Mouse (Mus musculus): ENCODE measurements around the gene Caskin2. TPM values are rescaled to one million over a fixed set of nuclear protein-coding genes. Genes with fewer than 3 reads are reported as not detected.

The Caskin2 gene
- polyA plus RNA-seq, 1 experiment from 2014 or later = 17.2 TPM

GRCm38 (mm10) chr11:115827624-115828023 is 14.2 kb upstream of the Caskin2 start:
- H3K27me3 ChIP-seq = peaks cover 90% of the 10 kb centered on the region

GRCm38 (mm10) chr11:115826487-115826886 is 13.0 kb upstream of the Caskin2 start:
- Histone ChIP-seq H3K27me3 (peaks cover 86% of the 10 kb centered on the region), H3K9me3 (replicated peaks) (no peaks in the 10 kb centered on the region)
- 43% methylated on average over 5 of the region's 5 CpGs for WGBS

More at GRCm38 (mm10) chr11:115827624-115828023, 14.2 kb upstream of the Caskin2 start:
- no peak overlapping the region for H3K4me3 ChIP-seq
- no peak overlapping the region for H3K9ac ChIP-seq
- H3K27ac ChIP-seq = no peak overlapping the region
- no peak for ATAC-seq (ENCODE audit: low FRiP score)
- WGBS = 89% methylated on average over 6 of the region's 6 CpGs
- H3K4me1 ChIP-seq = peaks cover 27% of the 10 kb centered on the region
- no peak overlapping the region for H3K4me2 ChIP-seq (replicated peaks)
- H3K36me3 ChIP-seq = peaks cover 2% of the 10 kb centered on the region; the same call in 1 of the 2 replicates
- H3K9me3 ChIP-seq (replicated peaks) = no peaks in the 10 kb centered on the region

GRCm38 (mm10) chr11:115824813-115825212 is 11.4 kb upstream of the Caskin2 start:
- ATAC-seq (ENCODE audit: low FRiP score) = no peak
- no peaks in the 10 kb centered on the region for H3K9me3 ChIP-seq (replicated peaks)
- peak overlapping the region; percentile 57 for H3K4me3 ChIP-seq
- no peak overlapping the region for H3K9ac ChIP-seq
- H3K27ac ChIP-seq = no peak overlapping the region
- peaks cover 70% of the 10 kb centered on the region for H3K27me3 ChIP-seq
- H3K4me1 ChIP-seq = peaks cover 15% of the 10 kb centered on the region
- H3K36me3 ChIP-seq = peaks cover 31% of the 10 kb centered on the region
- H3K4me2 ChIP-seq (replicated peaks) = peak overlapping the region; percentile 78
- 20% methylated on average over 11 of the region's 11 CpGs for WGBS

More at GRCm38 (mm10) chr11:115826487-115826886, 13.0 kb upstream of the Caskin2 start:
- Histone ChIP-seq H3K4me3 (no peak overlapping the region), H3K27ac (no peak overlapping the region), H3K36me3 (peaks cover 14% of the 10 kb centered on the region), H3K4me1 (peaks cover 22% of the 10 kb centered on the region), H3K4me2 (replicated peaks) (no peak overlapping the region), H3K9ac (no peak overlapping the region)
- ATAC-seq (ENCODE audit: low FRiP score) = no peak

GRCm38 (mm10) chr11:115823774-115824740 is 10.6 kb upstream of the Caskin2 start, which contains the start of gene Llgl2:
Gene Llgl2, plus strand, starts transcription at chr11:115824049.
- Histone ChIP-seq H3K4me3 (peak within 1 kb of the TSS; percentile 57), H3K27me3 (peaks cover 63% of the 10 kb centered on the region), H3K9me3 (replicated peaks) (no peaks in the 10 kb centered on the region), H3K36me3 (peaks cover 35% of the 10 kb centered on the region), H3K4me1 (peaks cover 15% of the 10 kb centered on the region), H3K4me2 (replicated peaks) (peak within 1 kb of the TSS; percentile 78), H3K9ac (peak within 1 kb of the TSS; percentile 51), H3K27ac (no peak within 1 kb of the TSS)
- under 1% methylated on average over 85 of the region's 87 CpGs for WGBS
- ATAC-seq (ENCODE audit: low FRiP score) = peak; percentile 90

GRCm38 (mm10) chr11:115821001-115821400 is 7.6 kb upstream of the Caskin2 start:
- H3K4me2 ChIP-seq (replicated peaks) = no peak overlapping the region
- peaks cover 38% of the 10 kb centered on the region for H3K27me3 ChIP-seq
- peaks cover 14% of the 10 kb centered on the region for H3K4me1 ChIP-seq
- 94% methylated on average over 4 of the region's 4 CpGs for WGBS
- H3K9me3 ChIP-seq (replicated peaks) = no peaks in the 10 kb centered on the region
- H3K36me3 ChIP-seq = peaks cover 43% of the 10 kb centered on the region
- H3K4me3 ChIP-seq = no peak overlapping the region
- no peak overlapping the region for H3K27ac ChIP-seq
- H3K9ac ChIP-seq = no peak overlapping the region
- no peak for ATAC-seq (ENCODE audit: low FRiP score)

GRCm38 (mm10) chr11:115819915-115820623 is 6.6 kb upstream of the Caskin2 start:
- ATAC-seq (ENCODE audit: low FRiP score) = no peak
- no peaks in the 10 kb centered on the region for H3K9me3 ChIP-seq (replicated peaks)
- H3K36me3 ChIP-seq = peaks cover 43% of the 10 kb centered on the region
- WGBS = 91% methylated on average over 16 of the region's 16 CpGs
- peaks cover 24% of the 10 kb centered on the region for H3K4me1 ChIP-seq
- no peak overlapping the region for H3K4me2 ChIP-seq (replicated peaks)
- no peak overlapping the region for H3K9ac ChIP-seq
- H3K27me3 ChIP-seq = peaks cover 29% of the 10 kb centered on the region
- H3K4me3 ChIP-seq = no peak overlapping the region
- H3K27ac ChIP-seq = no peak overlapping the region

- Histone ChIP-seq H3K27ac (no peak overlapping the region), H3K9me3 (replicated peaks) (no peaks in the 10 kb centered on the region), H3K4me3 (no peak overlapping the region), H3K4me1 (peaks cover 19% of the 10 kb centered on the region), H3K27me3 (peaks cover 1% of the 10 kb centered on the region), H3K4me2 (replicated peaks) (no peak overlapping the region), H3K9ac (no peak overlapping the region), H3K36me3 (peaks cover 38% of the 10 kb centered on the region)
- 82% methylated on average over 5 of the region's 5 CpGs for WGBS
- ATAC-seq (ENCODE audit: low FRiP score) = no peak
These were observed 3.9 kb upstream of the Caskin2 start for GRCm38 (mm10) chr11:115817331-115817730.

GRCm38 (mm10) chr11:115814605-115815450 is 1.4 kb upstream of the Caskin2 start, which contains the start of gene Tsen54:
Gene Tsen54, plus strand, starts transcription at chr11:115814724.
- H3K27me3 ChIP-seq = no peaks in the 10 kb centered on the region
- H3K4me1 ChIP-seq = peaks cover 43% of the 10 kb centered on the region
- H3K4me2 ChIP-seq (replicated peaks) = peak within 1 kb of the TSS; percentile 83
- H3K36me3 ChIP-seq = peaks cover 23% of the 10 kb centered on the region
- under 1% methylated on average over 71 of the region's 84 CpGs for WGBS
- H3K4me3 ChIP-seq = peak within 1 kb of the TSS; percentile 93
- H3K9me3 ChIP-seq (replicated peaks) = no peaks in the 10 kb centered on the region
- ATAC-seq (ENCODE audit: low FRiP score) = peak; percentile 51
- H3K9ac ChIP-seq = peak within 1 kb of the TSS; percentile 85
- peak within 1 kb of the TSS; percentile 75 for H3K27ac ChIP-seq

- WGBS = 2% methylated on average over 28 of the region's 28 CpGs
- peak; percentile 36 for ATAC-seq (ENCODE audit: low FRiP score)
- Histone ChIP-seq H3K36me3 (0 out of 2 replicates have a peak, but pooled peaks cover 10% of the 10 kb centered on the region), H3K9me3 (replicated peaks) (no peaks in the 10 kb centered on the region), H3K4me1 (peaks cover 64% of the 10 kb centered on the region), H3K27ac (peak overlapping the region; percentile 58; the same call in 1 of the 2 replicates), H3K9ac (peak overlapping the region; percentile 76), H3K4me2 (replicated peaks) (peak overlapping the region; percentile 83), H3K4me3 (peak overlapping the region; percentile 93), H3K27me3 (no peaks in the 10 kb centered on the region)
These were observed 662 bp downstream of the Caskin2 start for GRCm38 (mm10) chr11:115812533-115813420.

GRCm38 (mm10) chr11:115812095-115812494 is 1.3 kb downstream of the Caskin2 start:
- no peak for ATAC-seq (ENCODE audit: low FRiP score)
- Histone ChIP-seq H3K4me3 (peak overlapping the region; percentile 93), H3K27me3 (no peaks in the 10 kb centered on the region), H3K9me3 (replicated peaks) (no peaks in the 10 kb centered on the region), H3K4me1 (peaks cover 71% of the 10 kb centered on the region), H3K9ac (peak overlapping the region; percentile 76), H3K36me3 (peaks cover 14% of the 10 kb centered on the region), H3K27ac (0 out of 2 replicates have a peak overlapping the region, but pooled peaks have one; percentile 25), H3K4me2 (replicated peaks) (peak overlapping the region; percentile 83)
- 39% methylated on average over 7 of the region's 7 CpGs for WGBS
